ENCODE assay signal across 14 mouse cellular contexts in the genomic region with DNA sequence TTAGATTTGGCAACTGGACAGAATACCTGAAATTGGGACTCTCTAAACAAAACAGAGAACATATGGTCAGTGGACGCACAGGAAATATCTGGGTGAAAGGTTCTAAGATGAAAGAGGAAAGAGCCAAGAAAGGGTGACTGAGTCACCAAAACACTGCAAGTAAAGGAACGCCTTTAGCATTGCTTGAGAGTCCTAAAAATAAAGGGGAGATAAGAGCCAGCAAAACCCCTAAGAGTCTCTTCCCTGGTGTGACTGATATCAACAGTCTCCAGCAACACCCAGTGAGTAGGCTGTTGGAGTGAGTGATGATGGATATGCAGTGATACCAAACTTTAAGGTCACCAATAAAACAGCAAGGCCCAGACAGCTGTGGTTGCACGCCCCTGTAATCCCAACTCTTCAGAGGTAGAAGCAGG. TPM values are rescaled to one million over a fixed set of nuclear protein-coding genes. Genes with fewer than 3 reads are reported as not detected.
DNase-seq lines count a peak whose midpoint lies in the region; ATAC-seq and TF ChIP-seq lines count a peak whose summit lies in the region.
"Had no signal": no experiment of that assay in that cellular context is flagged by ENCODE, and none has a peak within 500 bp of the region (broad histone marks: within the 10 kb centered on the region; RNA-seq: fewer than 3 reads in every experiment).

No protein-coding gene starts in this region.

- H3K79me2 ChIP-seq in heart, adult 2 months (replicated peaks; ENCODE audit: control insufficient read depth, insufficient read depth, low read length): no peaks in the 10 kb centered on the region

- H3K36me3 ChIP-seq in heart, adult 2 months (ENCODE audit: control insufficient read depth, insufficient read depth, low read length): no peaks in the 10 kb centered on the region; the same call in 1 of the 2 replicates
- H3K36me3 ChIP-seq in heart, embryonic 14.5 days (ENCODE audit: control insufficient read depth, insufficient read depth, low read length): no peaks in the 10 kb centered on the region
- no peaks in the 10 kb centered on the region for H3K36me3 ChIP-seq in liver, embryonic 16.5 days (ENCODE audit: control insufficient read depth, insufficient read depth)
- no peaks in the 10 kb centered on the region for H3K36me3 ChIP-seq in hindbrain, embryonic 13.5 days

- TF ChIP-seq EP300 in heart, adult 2 months (IDR thresholded peaks at IDR 0.05; ENCODE audit: insufficient read depth, low read depth, low read length): no peak

- no peak for DNase-seq in heart, adult 2 months
- DNase-seq in heart, postnatal 25 days (ENCODE audit: low spot score): no peak
- DNase-seq in cerebellum, adult 11-12 months: peak; percentile 61
- DNase-seq in thymus, postnatal 25 days: no peak
- no peak for DNase-seq in layer of hippocampus, adult 11-12 months (ENCODE audit: low spot score)
- DNase-seq: adrenal gland, adult 8-10 months; B cell, adult 2 months; kidney, postnatal 4 days; midbrain, embryonic 14.5 days had no signal

- peak overlapping the region; percentile 58 for H3K27ac ChIP-seq in heart, adult 2 months
- H3K27ac ChIP-seq in heart, embryonic 14.5 days (replicated peaks in 1 of 2; ENCODE audit: control insufficient read depth in 1 of 2, insufficient read depth in 1 of 2, low read depth in 2 of 2, low read length in 2 of 2): peak overlapping the region; percentile 53 to 66; a peak in 3 of 4 replicates
- H3K27ac ChIP-seq in liver, embryonic 16.5 days (ENCODE audit: low read length): peak overlapping the region; percentile 81
- no peak overlapping the region for H3K27ac ChIP-seq in hindbrain, embryonic 13.5 days
- H3K27ac ChIP-seq: hindbrain, postnatal 0 days had no signal

- H3K27me3 ChIP-seq in heart, adult 2 months (ENCODE audit: control insufficient read depth, insufficient read depth, low read length): no peaks in the 10 kb centered on the region
- H3K27me3 ChIP-seq in heart, embryonic 14.5 days (ENCODE audit: control insufficient read depth, insufficient read depth, low read length): no peaks in the 10 kb centered on the region
- H3K27me3 ChIP-seq in liver, embryonic 16.5 days (ENCODE audit: control insufficient read depth, insufficient read depth, low read depth, low read length): no peaks in the 10 kb centered on the region
- H3K27me3 ChIP-seq in hindbrain, embryonic 13.5 days: no peaks in the 10 kb centered on the region

- no peak for TF ChIP-seq CTCF in heart, adult 2 months (IDR thresholded peaks at IDR 0.05)

- 24% methylated on average over 3 of the region's 3 CpGs for WGBS in heart, adult 2 months
- 15% methylated on average over 3 of the region's 3 CpGs for WGBS in heart, embryonic 14.5 days
- WGBS in liver, embryonic 16.5 days (ENCODE audit: insufficient replicate concordance): 20% methylated on average over 3 of the region's 3 CpGs
- 88% methylated on average over 3 of the region's 3 CpGs for WGBS in hindbrain, embryonic 13.5 days

- H3K9me3 ChIP-seq in heart, embryonic 14.5 days (ENCODE audit: control insufficient read depth, low read length): no peaks in the 10 kb centered on the region
- no peaks in the 10 kb centered on the region for H3K9me3 ChIP-seq in liver, embryonic 16.5 days (replicated peaks; ENCODE audit: control insufficient read depth, low read length)
- H3K9me3 ChIP-seq in hindbrain, embryonic 13.5 days: no peaks in the 10 kb centered on the region

- H3K4me2 ChIP-seq in heart, embryonic 14.5 days (ENCODE audit: low read length): peak overlapping the region; percentile 14
- peak overlapping the region; percentile 48 for H3K4me2 ChIP-seq in liver, embryonic 16.5 days (ENCODE audit: low read depth, low read length)
- H3K4me2 ChIP-seq in hindbrain, embryonic 13.5 days: no peak overlapping the region

- H3K9ac ChIP-seq in heart, adult 2 months (ENCODE audit: low read depth, low read length): no peak overlapping the region
- no peak overlapping the region for H3K9ac ChIP-seq in heart, embryonic 14.5 days (ENCODE audit: low read length)
- H3K9ac ChIP-seq in liver, embryonic 16.5 days (ENCODE audit: low read depth, low read length): no peak overlapping the region; the same call in 1 of the 2 replicates
- H3K9ac ChIP-seq in hindbrain, embryonic 13.5 days: no peak overlapping the region

- H3K4me1 ChIP-seq in heart, adult 2 months (ENCODE audit: control insufficient read depth, insufficient read depth, low read length): no peaks in the 10 kb centered on the region
- H3K4me1 ChIP-seq in heart, embryonic 14.5 days (ENCODE audit: control insufficient read depth in 2 of 2, insufficient read depth in 2 of 2, low read length in 2 of 2): peaks cover 0 to 9% of the 10 kb centered on the region in 2 experiments; a peak in 3 of 4 replicates
- H3K4me1 ChIP-seq in liver, embryonic 16.5 days (ENCODE audit: control insufficient read depth, low read depth, low read length): peaks cover 14% of the 10 kb centered on the region
- no peaks in the 10 kb centered on the region for H3K4me1 ChIP-seq in hindbrain, embryonic 13.5 days (replicated peaks)

- no peak for TF ChIP-seq POLR2A in heart, adult 2 months (IDR thresholded peaks at IDR 0.05; ENCODE audit: insufficient read depth, low read depth, low read length)

- peak; percentile 77 for ATAC-seq in heart, embryonic 14.5 days (ENCODE audit: insufficient number of reproducible peaks, insufficient read depth, low FRiP score, low read depth)
- peak; percentile 99 for ATAC-seq in liver, embryonic 16.5 days (ENCODE audit: low read depth)
- ATAC-seq in hindbrain, embryonic 13.5 days (ENCODE audit: low FRiP score): no peak
- ATAC-seq: hindbrain, postnatal 0 days; Patski had no signal

- intact Hi-C loops in heart, adult 2 months (cut with DNase I): no loop called here
- intact Hi-C loops in heart, postnatal 25 days (cut with DNase I): no loop called here

- H3K4me3 ChIP-seq in heart, adult 2 months: no peak overlapping the region
- H3K4me3 ChIP-seq in heart, embryonic 14.5 days (ENCODE audit: control insufficient read depth in 1 of 2, insufficient read depth in 1 of 2, low read depth in 1 of 2, low read length in 2 of 2): no peak overlapping the region
- H3K4me3 ChIP-seq in liver, embryonic 16.5 days (ENCODE audit: low read depth, low read length): no peak overlapping the region
- H3K4me3 ChIP-seq in hindbrain, embryonic 13.5 days: no peak overlapping the region

RNA-seq across cellular contexts. Expression of a gene that starts 32.4 kb away (rescaled TPM):
- total RNA-seq in heart, adult 2 months (2021): 10 to 100 TPM; 67.6 to 68.4 TPM
- polyA plus RNA-seq in heart, adult 2 months (2012; rRNA removed): 19.0 and 51.5 TPM in 2 replicates
- total RNA-seq in heart, postnatal 25 days (2021): 10 to 100 TPM; 73.7 to 84.1 TPM
- 81.1 and 95.6 TPM in 2 replicates for polyA plus RNA-seq in heart, embryonic 14.5 days (2014; fragmentation: Nextera tagmentation; extraction: Ambion mirVana)
- 27.6 and 28.9 TPM in 2 replicates for polyA plus RNA-seq in liver, embryonic 16.5 days (2015; fragmentation: Nextera tagmentation; extraction: Ambion mirVana)
- polyA plus RNA-seq in hindbrain, embryonic 13.5 days (2015; fragmentation: Nextera tagmentation; extraction: Ambion mirVana): 26.4 and 27.6 TPM in 2 replicates
